Mouse (Mus musculus) G1E (cell line): ENCODE results near the gene Mmp2. TPM values are rescaled to one million over a fixed set of nuclear protein-coding genes. Genes with fewer than 3 reads are reported as not detected.

Experiments used
- ATAC-seq: 2 replicates; pipeline ENCODE4 v1.8.0; 2016; ENCODE audit warnings: mild to moderate bottlenecking; ENCODE audit not compliant: insufficient number of reproducible peaks, poor library complexity, low FRiP score, severe bottlenecking; ENCODE audit errors: extremely low read depth
- DNase-seq: peaks from one replicate; pipeline ENCODE4 v3.0.0; 2012; ENCODE audit warnings: low spot score
- H3K27me3 ChIP-seq: 2 replicates; pipeline ENCODE4 v1.6.1; 2012; ENCODE audit warnings: mild to moderate bottlenecking, low read length, inconsistent platforms; ENCODE audit not compliant: insufficient read depth
- H3K36me3 ChIP-seq: replicated peaks from 2 replicates; pipeline ENCODE3; 2012; ENCODE audit warnings: mild to moderate bottlenecking, inconsistent platforms
- H3K4me1 ChIP-seq: 2 replicates; pipeline ENCODE4 v1.6.1; 2012; ENCODE audit warnings: low read depth, low read length, inconsistent platforms, mixed read lengths; ENCODE audit not compliant: insufficient read depth
- H3K4me3 ChIP-seq: 2 replicates; pipeline ENCODE4 v1.5.1; 2012; ENCODE audit warnings: low read depth, mild to moderate bottlenecking, inconsistent platforms, low read length, moderate library complexity, mixed read lengths
- H3K9me3 ChIP-seq: replicated peaks from 2 replicates; pipeline ENCODE4 v1.6.1; 2012; ENCODE audit warnings: inconsistent platforms
- CTCF ChIP-seq: IDR thresholded peaks from 2 replicates; pipeline ENCODE4 v1.5.1; 2012; ENCODE audit warnings: low read depth, low read length, inconsistent platforms, mixed read lengths
- GATA1 ChIP-seq: IDR thresholded peaks from 2 replicates; pipeline ENCODE4 v1.6.1; 2012; ENCODE audit warnings: borderline replicate concordance, low read length, inconsistent platforms, mixed read lengths
- GATA2 ChIP-seq: IDR thresholded peaks from 2 replicates; pipeline ENCODE4 v1.6.1; 2012; ENCODE audit warnings: low read depth, low read length, inconsistent platforms, borderline replicate concordance
- POLR2AphosphoS5 ChIP-seq: IDR thresholded peaks from 2 replicates; pipeline ENCODE4 v1.6.1; 2012; ENCODE audit warnings: low read depth, low read length, inconsistent platforms; ENCODE audit not compliant: insufficient replicate concordance
- TAL1 ChIP-seq: conservative IDR thresholded peaks from 2 replicates; pipeline ENCODE4 v1.6.1; 2012; ENCODE audit warnings: low read depth, low read length, inconsistent platforms, mixed read lengths
- polyA plus RNA-seq: library from polyadenylated mRNA; stranded (reverse); fragments of >175 nt; gene quantifications from 2 replicates; pipeline ENCODE4 v1.2.3, GENCODE M21; 2012
- total RNA-seq, 2 experiments: library from RNA; stranded (forward) in 1 of 2; stranded (reverse) in 1 of 2; fragments of 200-1000 nt in 1 of 2; fragments of >200 nt in 1 of 2; fragmentation: Nextera tagmentation in 1 of 2; gene quantifications; 2 replicates each; pipeline ENCODE4 v1.2.3; 2014 to 2017

Gene Mmp2
- total and polyA plus RNA-seq, 3 experiments = 0.05 TPM; not detected in 2

DNA sequence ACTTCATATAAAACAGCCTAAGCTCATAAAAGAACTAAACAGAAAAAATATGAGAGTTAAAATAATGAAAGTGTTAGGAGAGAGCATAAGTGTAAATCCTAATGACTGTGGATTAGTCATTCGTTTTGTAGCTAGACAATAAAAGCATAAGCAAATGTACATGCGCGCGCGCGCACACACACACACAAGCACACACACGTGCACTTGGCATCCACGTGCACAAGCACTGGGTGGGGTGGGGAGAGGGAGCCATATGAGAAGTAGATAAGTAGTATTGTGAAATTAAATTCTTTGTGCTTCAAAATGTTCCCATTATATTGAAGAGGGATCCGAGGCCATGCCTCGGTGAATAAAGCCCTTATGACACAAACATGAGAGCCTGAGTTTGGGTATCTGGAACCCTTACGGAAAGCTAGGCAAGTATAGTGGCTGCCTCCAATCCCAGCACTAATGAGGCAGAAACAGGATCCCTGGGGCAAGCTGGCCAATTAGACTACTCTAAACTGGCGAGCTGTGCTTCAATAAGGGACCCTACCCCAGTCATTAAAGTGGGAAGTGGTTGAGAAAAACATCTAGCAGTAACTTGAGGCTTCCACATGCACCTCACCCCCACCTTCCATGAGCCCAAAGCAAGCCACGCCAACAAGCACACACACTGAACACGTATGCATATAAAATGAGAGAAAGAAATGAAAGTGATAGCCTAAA is 31.5 kb downstream of the Mmp2 start:
- DNase-seq (no peak), ATAC-seq (no peak)
- no peaks in the 10 kb centered on the region for H3K27me3 ChIP-seq
- no peaks in the 10 kb centered on the region for H3K36me3 ChIP-seq
- no peak overlapping the region for H3K4me3 ChIP-seq
- no peak for TF ChIP-seq CTCF
- no peak for TF ChIP-seq GATA1
- no peak for TF ChIP-seq POLR2AphosphoS5
- no peak for TF ChIP-seq TAL1
- TF ChIP-seq GATA2 = no peak
- no peaks in the 10 kb centered on the region for H3K4me1 ChIP-seq
- H3K9me3 ChIP-seq = peaks cover 28% of the 10 kb centered on the region

DNA sequence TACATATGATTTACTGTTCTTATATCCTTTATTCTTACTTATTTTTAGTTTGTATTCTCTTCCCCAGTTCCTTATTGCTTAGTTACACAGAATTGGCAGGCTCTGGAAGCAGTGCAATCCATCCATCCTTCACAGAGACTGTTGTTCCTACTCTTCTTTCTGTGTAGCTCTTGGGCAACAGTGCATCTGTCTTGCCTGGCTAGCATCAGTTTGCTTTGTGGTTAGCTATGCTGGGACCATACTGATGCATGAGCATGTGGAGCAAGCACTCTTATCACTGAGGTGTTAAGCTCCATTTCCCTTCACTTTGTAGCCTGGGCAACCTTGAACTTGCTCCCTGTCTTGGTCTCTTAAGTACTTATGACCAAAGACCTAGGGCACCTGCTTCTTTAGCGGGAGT is 34.9 kb downstream of the Mmp2 start:
- Histone ChIP-seq H3K36me3 (no peaks in the 10 kb centered on the region), H3K27me3 (no peaks in the 10 kb centered on the region), H3K4me3 (no peak overlapping the region), H3K4me1 (no peaks in the 10 kb centered on the region), H3K9me3 (peaks cover 8% of the 10 kb centered on the region)
- ATAC-seq = no peak
- TF ChIP-seq GATA1 = no peak
- TF ChIP-seq GATA2 = no peak
- no peak for TF ChIP-seq TAL1
- TF ChIP-seq CTCF = no peak
- no peak for TF ChIP-seq POLR2AphosphoS5
- no peak for DNase-seq

DNA sequence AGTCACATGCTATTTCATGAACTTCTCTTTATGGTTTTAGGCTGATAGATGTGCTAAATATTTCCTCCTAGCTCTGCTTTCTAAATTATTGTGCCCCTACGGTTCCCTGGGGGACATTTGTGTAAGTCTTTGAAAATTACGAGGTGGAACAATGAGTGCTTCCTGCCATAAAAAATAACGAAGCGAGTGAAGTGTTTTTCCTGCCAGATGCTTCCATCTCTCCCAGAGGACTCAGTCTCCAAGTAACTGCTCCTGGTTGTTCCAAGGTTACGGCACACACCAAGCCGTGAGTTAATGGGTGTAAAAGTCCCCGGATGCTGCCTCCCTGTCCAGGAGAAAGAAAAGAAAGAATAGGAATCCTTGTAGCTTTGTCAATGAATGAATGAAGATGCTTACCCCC is 43.2 kb downstream of the Mmp2 start:
- ATAC-seq (no peak), DNase-seq (no peak)
- Histone ChIP-seq H3K9me3 (peaks cover 27% of the 10 kb centered on the region), H3K36me3 (no peaks in the 10 kb centered on the region), H3K4me3 (no peak overlapping the region), H3K27me3 (no peaks in the 10 kb centered on the region), H3K4me1 (no peaks in the 10 kb centered on the region)
- TF ChIP-seq GATA2 (no peak), GATA1 (no peak), TAL1 (no peak), POLR2AphosphoS5 (no peak), CTCF (no peak)

GRCm38 (mm10) chr8:92872063-92872759 is 45.1 kb downstream of the Mmp2 start:
- Histone ChIP-seq H3K27me3 (no peaks in the 10 kb centered on the region), H3K4me1 (no peaks in the 10 kb centered on the region), H3K36me3 (no peaks in the 10 kb centered on the region), H3K4me3 (no peak overlapping the region), H3K9me3 (peaks cover 27% of the 10 kb centered on the region)
- TF ChIP-seq POLR2AphosphoS5 (no peak), GATA1 (no peak), TAL1 (no peak), CTCF (no peak), GATA2 (no peak)
- ATAC-seq = no peak
- no peak for DNase-seq

GRCm38 (mm10) chr8:92875795-92876194 is 48.7 kb downstream of the Mmp2 start:
- no peak overlapping the region for H3K4me3 ChIP-seq
- ATAC-seq (no peak), DNase-seq (no peak)
- no peaks in the 10 kb centered on the region for H3K36me3 ChIP-seq
- H3K27me3 ChIP-seq = no peaks in the 10 kb centered on the region
- H3K4me1 ChIP-seq = no peaks in the 10 kb centered on the region
- no peak for TF ChIP-seq POLR2AphosphoS5
- TF ChIP-seq TAL1 = no peak
- no peak for TF ChIP-seq GATA2
- no peak for TF ChIP-seq GATA1
- no peak for TF ChIP-seq CTCF
- H3K9me3 ChIP-seq = peaks cover 18% of the 10 kb centered on the region

DNA sequence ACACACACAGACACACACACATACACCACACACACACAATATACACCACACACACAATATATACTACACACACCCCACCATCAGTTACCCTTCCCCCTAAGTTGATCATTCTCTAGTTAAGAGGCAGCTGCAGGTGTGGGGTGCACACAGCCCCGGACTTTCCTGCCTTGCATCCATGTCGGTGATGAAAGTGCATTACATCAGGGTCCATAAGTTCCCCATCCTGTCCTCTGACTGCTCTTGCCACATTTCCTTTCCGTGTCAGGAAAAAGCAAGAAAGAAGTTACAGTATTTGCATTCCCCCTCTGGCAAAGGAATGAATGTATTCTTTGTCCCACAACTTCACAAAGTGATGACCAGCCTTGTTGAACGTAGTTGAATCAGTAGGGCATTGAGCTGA is 54.2 kb downstream of the Mmp2 start:
- TF ChIP-seq CTCF (no peak), TAL1 (no peak), POLR2AphosphoS5 (no peak)
- ATAC-seq = no peak
- Histone ChIP-seq H3K9me3 (peaks cover 13% of the 10 kb centered on the region), H3K27me3 (no peaks in the 10 kb centered on the region), H3K36me3 (no peaks in the 10 kb centered on the region), H3K4me3 (no peak overlapping the region), H3K4me1 (no peaks in the 10 kb centered on the region)
- DNase-seq = no peak
